8 mouse cellular contexts compared by ENCODE assay signal in genomic region chr15:59203850-59204625, GRCm38 (mm10).
DNase-seq lines count a peak whose midpoint lies in the region; ATAC-seq and TF ChIP-seq lines count a peak whose summit lies in the region.

No protein-coding gene starts in this region.

- H3K36me3 ChIP-seq in lung, embryonic 16.5 days (ENCODE audit: control insufficient read depth, insufficient read depth, low read length) = no peaks in the 10 kb centered on the region

- H3K4me1 ChIP-seq in bone marrow macrophage, adult 2 months (ENCODE audit: control insufficient read depth, insufficient read depth, low read length) = peaks cover 26% of the 10 kb centered on the region
- peaks cover 16% of the 10 kb centered on the region for H3K4me1 ChIP-seq in lung, embryonic 16.5 days (replicated peaks; ENCODE audit: control insufficient read depth, insufficient read depth, low read length)

- no peak for TF ChIP-seq POLR2A in bone marrow macrophage, adult 2 months (IDR thresholded peaks at IDR 0.05; ENCODE audit: borderline replicate concordance, low read depth, low read length)

- no peak overlapping the region for H3K4me2 ChIP-seq in lung, embryonic 16.5 days (ENCODE audit: low read depth, low read length)

- no peaks in the 10 kb centered on the region for H3K27me3 ChIP-seq in lung, embryonic 16.5 days (ENCODE audit: control insufficient read depth, insufficient read depth, low read depth, low read length)

- H3K9me3 ChIP-seq in lung, embryonic 16.5 days (ENCODE audit: control insufficient read depth, low read length) = no peaks in the 10 kb centered on the region

- H3K4me3 ChIP-seq in bone marrow macrophage, adult 2 months (ENCODE audit: insufficient read depth, low read length) = no peak overlapping the region
- no peak overlapping the region for H3K4me3 ChIP-seq in lung, embryonic 16.5 days (ENCODE audit: low read length)

- no peak overlapping the region for H3K27ac ChIP-seq in bone marrow macrophage, adult 2 months (ENCODE audit: insufficient read depth, low read depth, low read length)
- H3K27ac ChIP-seq in lung, embryonic 16.5 days (ENCODE audit: low read length) = peak overlapping the region; percentile 31; the same call in 1 of the 2 replicates

- no peak overlapping the region; the same call in 1 of the 2 replicates for H3K9ac ChIP-seq in lung, embryonic 16.5 days (ENCODE audit: low read length)

- peak; percentile 18; the same call in 1 of the 2 replicates for TF ChIP-seq CTCF in bone marrow macrophage, adult 2 months (IDR thresholded peaks at IDR 0.05; ENCODE audit: low read depth, low read length)

- ATAC-seq in lung, embryonic 16.5 days (ENCODE audit: low read depth) = peak; percentile 60; the same call in 1 of the 2 replicates

- DNase-seq in heart, adult 11 months = peak; percentile 94
- no peak for DNase-seq in heart, postnatal 25 days (ENCODE audit: low spot score)
- DNase-seq in B cell, adult 2 months = peak; percentile 15 to 23
- peak; percentile 72 for DNase-seq in heart, postnatal 4 days
- peak; percentile 41 to 44 for DNase-seq in thymus, postnatal 36 days
- DNase-seq in cerebellum, adult 18-20 months = no peak

- intact Hi-C loops in heart, postnatal 25 days (cut with DNase I) = loop anchor here (1.0 to 5.0 kb wide), 6 partner anchors 43 to 231 kb away; no protein-coding TSS in a partner anchor

- 50% methylated on average over 17 of the region's 17 CpGs for WGBS in lung, embryonic 16.5 days

Comparison
In these comparisons a context has a peak if more than half of its experiments do, and no peak if none do; other contexts are left out.
1. DNase-seq: peak in heart, adult 11 months (single experiment), B cell, adult 2 months (2 of 2), heart, postnatal 4 days (single experiment) and thymus, postnatal 36 days (2 of 2); none in heart, postnatal 25 days (single experiment) and cerebellum, adult 18-20 months (0 of 2).